Mouse (Mus musculus) left cerebral cortex, adult 11 months (tissue): ENCODE data around the gene Phc2.

ENCODE experiments used
- DNase-seq: peaks from one replicate; pipeline ENCODE4 v3.0.0; 2022; ENCODE audit warnings: low spot score

Gene Phc2

GRCm38 (mm10) chr4:128716731-128717130 is 62.2 kb downstream of the Phc2 start:
- no peak for DNase-seq

- DNase-seq = no peak
Observed at GRCm38 (mm10) chr4:128720110-128720509, 65.6 kb downstream of the Phc2 start.

- DNase-seq = no peak
Observed at GRCm38 (mm10) chr4:128721061-128721648, 66.7 kb downstream of the Phc2 start.

- no peak for DNase-seq
Observed at GRCm38 (mm10) chr4:128721761-128722160, 67.3 kb downstream of the Phc2 start.

GRCm38 (mm10) chr4:128722932-128723331 is 68.4 kb downstream of the Phc2 start:
- no peak for DNase-seq

GRCm38 (mm10) chr4:128723431-128723830 is 68.9 kb downstream of the Phc2 start:
- DNase-seq = no peak

GRCm38 (mm10) chr4:128724059-128724458 is 69.6 kb downstream of the Phc2 start:
- no peak for DNase-seq

- peak; percentile 66 for DNase-seq
Observed at GRCm38 (mm10) chr4:128727019-128727720, 72.7 kb downstream of the Phc2 start.

GRCm38 (mm10) chr4:128727721-128728430 is 73.4 kb downstream of the Phc2 start:
- DNase-seq = no peak

GRCm38 (mm10) chr4:128728431-128728851 is 73.9 kb downstream of the Phc2 start:
- no peak for DNase-seq

GRCm38 (mm10) chr4:128729033-128729708 is 74.7 kb downstream of the Phc2 start:
- DNase-seq = no peak

GRCm38 (mm10) chr4:128729709-128730037 is 75.2 kb downstream of the Phc2 start:
- DNase-seq = no peak

- DNase-seq = no peak
Observed at GRCm38 (mm10) chr4:128730271-128730670, 75.8 kb downstream of the Phc2 start.

GRCm38 (mm10) chr4:128732794-128733193 is 78.3 kb downstream of the Phc2 start:
- DNase-seq = no peak

- no peak for DNase-seq
Observed at GRCm38 (mm10) chr4:128733496-128733895, 79.0 kb downstream of the Phc2 start.

GRCm38 (mm10) chr4:128734217-128734616 is 79.7 kb downstream of the Phc2 start:
- DNase-seq = peak; percentile 69

- no peak for DNase-seq
Observed at GRCm38 (mm10) chr4:128734721-128735671, 80.5 kb downstream of the Phc2 start.

GRCm38 (mm10) chr4:128737137-128737589 is 82.7 kb downstream of the Phc2 start:
- no peak for DNase-seq

GRCm38 (mm10) chr4:128737825-128738610 is 83.5 kb downstream of the Phc2 start:
- DNase-seq = no peak

GRCm38 (mm10) chr4:128740878-128741277 is 86.4 kb downstream of the Phc2 start:
- DNase-seq = no peak

- DNase-seq = no peak
Observed at GRCm38 (mm10) chr4:128741906-128742305, 87.4 kb downstream of the Phc2 start.
